Mouse (Mus musculus): ENCODE results near the gene Aldh3b3. TPM values are rescaled to one million over a fixed set of nuclear protein-coding genes. Genes with fewer than 3 reads are reported as not detected.
"Not testable (repeated sequence)": the region's sequence is repeated elsewhere in the genome, so short reads cannot be mapped to it uniquely, and the experiment has no call there.

The Aldh3b3 gene
- total RNA-seq, 2 experiments from 2014 or later = 0.60 to 1.1 TPM

DNA sequence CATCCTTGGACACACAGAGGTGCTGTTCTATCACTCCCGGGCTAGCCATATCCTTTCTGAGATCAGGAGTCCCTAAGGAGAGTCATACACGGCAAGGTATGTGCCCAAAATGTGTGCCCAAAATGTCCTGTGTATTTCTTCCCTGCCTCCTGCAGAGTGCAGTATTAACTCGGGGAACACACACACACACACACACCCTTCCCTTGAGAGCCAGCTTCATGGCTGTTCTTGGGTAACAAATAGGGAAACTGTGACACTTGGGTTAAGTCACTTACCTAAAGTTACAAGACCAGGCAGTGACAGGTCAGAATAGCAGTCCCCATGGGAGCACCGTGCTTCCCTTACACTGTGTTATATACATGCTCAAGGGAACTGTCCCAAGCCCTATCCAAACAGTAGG, 5.6 kb downstream of the Aldh3b3 start:
- intact Hi-C loops (cut with DNase I) = no loop called here

DNA sequence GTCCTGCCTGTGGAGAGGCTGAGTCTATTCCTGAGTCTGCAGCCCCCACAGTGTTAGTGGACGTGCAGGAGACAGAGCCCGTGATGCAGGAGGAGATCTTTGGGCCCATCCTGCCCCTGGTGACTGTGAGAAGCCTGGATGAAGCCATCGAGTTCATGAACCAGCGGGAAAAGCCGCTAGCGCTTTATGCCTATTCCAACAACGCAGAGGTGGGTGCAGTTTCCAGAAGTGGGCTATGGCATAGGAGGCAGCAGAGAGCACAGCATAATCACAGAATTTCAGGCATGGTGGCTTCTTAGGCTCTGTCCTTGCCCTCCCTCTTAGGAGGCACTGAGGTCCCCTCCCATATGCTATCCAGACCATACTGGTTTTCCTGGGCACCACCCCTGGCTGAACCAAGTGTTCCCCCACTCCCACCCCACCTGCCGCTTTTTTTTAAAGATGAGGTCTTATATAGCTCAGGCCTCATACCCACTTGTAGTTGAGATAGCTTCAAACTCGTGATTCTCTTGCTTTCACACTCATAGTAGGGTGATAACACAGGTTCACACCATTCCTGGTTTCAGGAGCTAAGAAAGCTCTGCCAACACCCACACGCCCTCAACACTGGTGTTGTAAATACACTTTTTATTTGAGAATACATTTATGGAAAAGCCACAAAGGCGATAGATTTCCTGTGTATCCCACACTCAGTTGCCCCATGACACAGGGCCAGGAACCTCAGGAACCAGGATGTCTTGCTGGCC, 8.1 kb downstream of the Aldh3b3 start:
- intact Hi-C loops (cut with DNase I) = no loop called here
- DNase-seq (ENCODE audit: low spot score) = no peak

More for the DNA sequence above, 5.6 kb downstream of the Aldh3b3 start:
- no peak for DNase-seq (ENCODE audit: low spot score)

DNA sequence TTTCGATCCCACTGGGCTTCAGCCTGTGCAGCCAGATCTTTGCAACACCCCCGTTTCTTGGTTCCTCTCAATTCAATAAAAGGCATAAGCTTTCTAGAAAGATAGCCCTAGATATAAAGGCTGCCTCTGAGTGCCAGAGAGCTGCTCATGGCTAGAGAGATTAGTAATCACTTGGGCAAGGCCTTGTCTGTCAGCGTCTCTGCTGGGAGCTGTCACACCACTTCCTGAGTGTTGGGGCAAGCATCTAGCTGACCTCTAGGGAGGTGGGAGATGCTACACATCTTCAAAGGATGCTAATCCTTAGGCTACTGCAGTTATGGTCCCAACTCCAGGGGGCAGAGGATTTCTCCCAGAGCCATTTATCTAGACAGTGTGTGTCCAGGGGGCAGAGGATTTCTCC, 8.8 kb downstream of the Aldh3b3 start:
- intact Hi-C loops (cut with DNase I) = no loop called here
- DNase-seq (ENCODE audit: low spot score) = no peak

DNA sequence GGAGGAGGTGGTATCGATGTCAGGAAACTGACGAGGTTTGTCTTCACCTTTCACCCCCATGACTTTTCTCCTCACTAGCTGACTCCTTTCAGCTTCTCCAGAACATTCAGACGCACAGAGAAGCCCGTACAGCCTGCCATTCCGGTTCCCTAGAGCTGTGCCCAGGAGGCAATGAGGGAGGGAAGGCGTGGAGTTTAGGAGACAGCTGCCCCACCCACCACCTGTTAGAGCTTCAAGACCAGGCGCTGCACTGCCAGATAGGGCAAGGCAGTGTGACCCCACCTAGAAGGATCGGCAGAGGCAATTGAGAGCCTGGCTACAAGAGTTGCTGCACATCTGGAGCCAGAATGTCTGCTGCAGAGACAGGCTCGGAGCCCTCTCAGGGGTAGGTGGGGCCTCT, 13.8 kb downstream of the Aldh3b3 start, which contains the start of gene Aldh3b2:
Gene Aldh3b2 (plus strand): TSS at position 100 of the 400 bp plus-strand sequence.
- intact Hi-C loops (cut with DNase I) = no loop called here
- DNase-seq (ENCODE audit: low spot score) = no peak

DNA sequence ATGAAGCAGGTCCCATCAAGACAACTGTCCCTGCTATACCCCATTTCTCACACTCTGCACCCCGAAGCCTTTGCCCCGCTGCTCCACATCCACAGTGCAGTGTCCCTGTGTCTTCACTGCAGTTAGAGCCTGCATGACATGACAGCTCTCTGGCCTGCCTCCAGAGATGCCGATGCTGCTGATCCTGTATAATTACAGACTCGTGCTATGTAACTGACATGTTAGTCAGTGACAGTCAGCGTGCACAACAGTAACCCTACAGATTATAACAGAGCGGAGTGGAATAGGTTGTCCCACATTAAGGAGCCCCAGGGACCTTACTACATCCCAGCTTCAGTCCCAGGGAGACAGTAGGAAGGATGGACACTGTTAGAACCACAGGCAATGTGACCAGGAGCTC, 16.2 kb downstream of the Aldh3b3 start:
- intact Hi-C loops (cut with DNase I); DNase-seq (ENCODE audit: low spot score): not testable (repeated sequence)

DNA sequence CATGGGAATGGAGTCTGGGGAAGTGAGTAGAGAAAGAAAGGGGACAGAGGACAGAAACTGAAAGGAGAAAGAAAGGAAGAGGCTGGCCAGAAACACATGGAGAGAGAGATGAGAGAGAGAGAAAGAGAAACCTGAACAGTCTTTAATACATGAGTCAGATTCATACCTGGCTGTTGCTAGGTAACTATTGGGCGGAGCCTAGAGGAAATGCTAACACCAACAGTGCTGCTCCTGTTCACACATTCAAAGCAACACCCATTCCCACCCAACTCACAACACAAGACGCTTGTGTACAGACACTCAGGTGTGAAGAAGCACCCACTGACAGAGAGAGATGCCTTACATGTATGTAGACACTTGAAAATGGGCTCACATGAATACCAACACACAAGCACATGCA, 17.4 kb downstream of the Aldh3b3 start:
- no peak for DNase-seq (ENCODE audit: low spot score)
- intact Hi-C loops (cut with DNase I) = no loop called here

DNA sequence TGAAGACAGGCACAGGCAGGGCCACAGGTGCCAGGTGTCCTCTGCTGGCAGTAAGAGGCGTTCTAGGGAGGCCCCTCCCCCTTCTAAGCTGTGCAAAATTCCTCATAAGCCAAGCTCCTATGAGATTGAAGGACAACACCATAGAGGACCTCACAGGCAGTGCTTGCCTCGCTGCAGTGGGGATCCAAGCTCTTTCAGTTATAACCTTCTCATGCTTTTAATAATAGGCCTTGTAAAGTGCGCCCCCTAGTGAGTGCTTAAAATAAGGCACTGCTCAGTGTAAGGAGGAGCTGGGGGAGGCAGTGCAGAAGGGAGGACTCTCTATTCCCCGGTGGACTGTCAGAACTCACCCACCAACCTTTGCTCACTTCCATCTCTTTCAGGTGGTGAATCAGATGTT, 21.9 kb downstream of the Aldh3b3 start:
- DNase-seq (ENCODE audit: low spot score) = no peak
- intact Hi-C loops (cut with DNase I) = loop anchor here (2.0 to 10.0 kb wide), 5 partner anchors 34 to 256 kb away; partner anchors contain the start of genes Chka and Kmt5b

DNA sequence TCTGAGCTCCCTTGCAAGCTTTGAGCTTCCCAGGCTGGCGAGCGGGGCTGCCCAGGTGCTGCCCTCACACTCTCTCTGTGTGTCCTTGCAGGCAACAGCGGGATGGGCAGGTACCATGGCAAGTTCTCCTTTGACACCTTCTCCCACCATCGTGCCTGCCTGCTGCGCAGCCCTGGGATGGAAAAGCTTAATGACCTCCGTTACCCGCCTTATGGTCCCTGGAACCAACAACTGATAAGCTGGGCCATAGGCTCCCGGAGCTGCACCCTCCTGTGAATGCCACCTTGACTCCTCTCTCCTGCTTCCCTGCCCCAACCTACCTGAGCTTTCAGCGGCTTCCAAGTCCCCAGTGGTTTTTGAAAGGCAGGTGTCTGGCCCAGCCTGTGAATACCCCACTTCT, 22.5 kb downstream of the Aldh3b3 start:
- intact Hi-C loops (cut with DNase I) = loop anchor here (2.0 to 10.0 kb wide), 5 partner anchors 34 to 256 kb away; partner anchors contain the start of genes Chka and Kmt5b
- no peak for DNase-seq (ENCODE audit: low spot score)

DNA sequence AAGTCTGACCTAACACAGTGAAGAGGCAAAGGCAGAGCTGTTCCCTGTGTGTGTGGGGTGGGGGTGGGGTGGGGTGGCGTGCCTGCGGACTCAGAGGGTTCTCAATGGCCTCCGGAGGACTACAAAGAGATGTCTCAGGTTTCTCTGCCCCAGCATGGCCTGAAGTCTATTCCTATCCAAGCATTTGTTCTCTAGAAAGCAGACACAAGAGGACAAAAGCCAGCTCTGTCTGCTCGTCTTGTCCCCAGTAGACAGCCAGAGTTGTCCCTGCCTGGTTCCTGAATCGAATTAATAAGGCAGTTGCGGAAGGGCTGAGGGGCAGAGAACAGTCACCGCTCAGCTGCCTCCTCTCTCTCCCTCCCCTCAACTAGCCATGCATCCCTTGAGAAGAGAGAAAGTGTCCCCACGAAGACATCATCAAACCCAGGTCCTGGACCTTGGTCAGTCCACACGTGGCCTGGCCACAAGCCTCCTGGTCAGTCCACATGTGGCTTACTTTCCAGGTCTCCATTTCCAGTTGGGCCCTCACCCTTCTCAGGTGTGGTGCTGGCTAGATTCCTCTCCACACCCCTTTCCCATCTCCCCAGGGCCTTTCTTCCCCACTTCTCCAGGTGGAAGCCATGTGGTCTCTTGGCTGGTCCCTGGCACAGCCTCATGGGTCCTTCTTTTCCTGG, 25.2 kb downstream of the Aldh3b3 start:
- intact Hi-C loops (cut with DNase I) = loop anchor here (5.0 to 10.0 kb wide), 4 partner anchors 91 to 259 kb away; partner anchors contain the start of genes Chka and Kmt5b
- DNase-seq (ENCODE audit: low spot score) = no peak

DNA sequence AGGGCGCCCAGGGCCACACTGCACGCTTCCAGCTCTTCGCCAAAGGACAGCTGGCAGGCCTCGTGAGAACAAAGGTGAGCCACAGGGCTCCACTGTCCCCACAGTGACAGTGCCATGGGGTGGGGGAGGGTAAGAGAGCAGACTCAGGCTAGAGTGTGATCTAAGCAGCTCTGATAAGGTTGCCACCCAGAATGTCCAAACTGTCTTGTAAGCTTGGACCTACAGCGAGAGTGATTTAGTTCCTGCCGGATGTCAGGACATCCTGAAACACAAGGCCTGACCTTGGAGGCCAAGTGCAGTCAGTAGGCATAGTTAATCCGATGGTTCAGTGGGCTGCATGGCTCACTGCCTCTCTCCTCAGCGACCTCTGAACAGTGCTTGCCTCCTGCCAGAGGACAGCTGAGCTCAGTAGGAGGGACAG, 26.8 kb downstream of the Aldh3b3 start:
- DNase-seq (ENCODE audit: low spot score) = no peak
- intact Hi-C loops (cut with DNase I) = loop anchor here (10.0 kb wide), 1 partner anchor 260 kb away; no protein-coding TSS in a partner anchor

DNA sequence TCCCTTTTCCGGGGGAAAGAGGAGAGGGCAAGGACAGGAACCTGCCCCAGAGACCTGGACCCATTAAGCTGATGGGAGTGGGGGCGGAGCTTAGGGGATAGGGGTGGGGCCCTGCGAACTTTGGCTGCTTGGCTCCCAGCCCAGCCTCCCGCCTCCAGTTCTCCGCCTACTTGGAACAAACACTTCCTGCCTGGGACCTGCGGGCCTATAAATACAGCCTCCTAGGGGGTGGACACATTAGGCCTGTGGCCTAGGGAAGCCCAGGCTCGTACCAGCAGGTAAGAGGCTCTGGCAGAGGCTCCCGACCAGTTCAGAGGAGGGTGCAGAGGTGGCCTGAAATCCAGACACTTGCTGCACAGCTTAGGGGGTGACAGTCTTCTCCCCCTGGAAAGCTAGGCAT, 27.9 kb downstream of the Aldh3b3 start, which contains the start of gene Acy3:
Gene Acy3 (plus strand): TSS at position 237 of the 400 bp plus-strand sequence.
- intact Hi-C loops (cut with DNase I) = loop anchor here (10.0 kb wide), 1 partner anchor 262 kb away; no protein-coding TSS in a partner anchor
- DNase-seq (ENCODE audit: low spot score) = peak; percentile 83

DNA sequence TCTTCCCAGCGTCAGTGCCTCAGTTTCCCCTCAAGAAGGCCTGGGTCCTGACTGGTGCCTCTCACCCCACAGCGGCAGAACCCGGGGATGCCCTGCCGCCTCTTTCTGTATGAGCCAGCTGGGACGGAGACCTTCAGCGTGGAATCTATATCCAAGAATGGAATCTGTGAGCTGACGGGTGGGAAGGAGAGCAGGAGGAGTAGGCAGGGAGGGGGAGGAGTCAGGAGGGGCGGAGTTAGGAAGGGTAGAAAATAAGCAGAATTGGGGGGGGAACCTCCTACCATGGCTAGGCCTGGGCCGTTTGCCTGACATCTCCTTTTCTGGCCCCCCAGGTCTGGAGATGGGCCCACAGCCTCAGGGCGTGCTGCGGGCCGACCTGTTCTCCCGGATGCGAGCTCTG, 29.6 kb downstream of the Aldh3b3 start:
- intact Hi-C loops (cut with DNase I) = loop anchor here (10.0 kb wide), 1 partner anchor 263 kb away; no protein-coding TSS in a partner anchor

DNA sequence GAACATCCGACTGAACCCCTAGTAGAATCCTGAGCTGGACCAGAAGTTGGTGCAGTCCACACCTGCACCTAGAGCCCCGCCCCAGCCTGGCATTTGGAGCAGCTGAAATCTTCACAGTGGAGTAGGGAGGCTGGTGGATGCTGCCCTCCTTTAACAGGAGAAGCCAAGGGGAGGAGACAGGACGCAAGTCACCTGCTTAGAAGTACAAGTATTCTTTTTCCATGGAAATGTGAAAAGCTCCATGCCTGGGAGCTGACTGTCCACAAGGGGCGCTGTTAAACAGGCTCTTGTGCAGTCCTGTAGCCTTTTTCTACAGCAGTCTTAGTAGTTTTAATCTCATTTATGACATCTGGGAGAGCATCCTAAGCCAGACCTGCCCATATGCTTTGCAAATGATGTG, 30.3 kb downstream of the Aldh3b3 start:
- DNase-seq (ENCODE audit: low spot score) = no peak
- intact Hi-C loops (cut with DNase I) = loop anchor here (10.0 kb wide), 1 partner anchor 264 kb away; no protein-coding TSS in a partner anchor

More for the DNA sequence above, 29.6 kb downstream of the Aldh3b3 start:
- DNase-seq (ENCODE audit: low spot score) = no peak

DNA sequence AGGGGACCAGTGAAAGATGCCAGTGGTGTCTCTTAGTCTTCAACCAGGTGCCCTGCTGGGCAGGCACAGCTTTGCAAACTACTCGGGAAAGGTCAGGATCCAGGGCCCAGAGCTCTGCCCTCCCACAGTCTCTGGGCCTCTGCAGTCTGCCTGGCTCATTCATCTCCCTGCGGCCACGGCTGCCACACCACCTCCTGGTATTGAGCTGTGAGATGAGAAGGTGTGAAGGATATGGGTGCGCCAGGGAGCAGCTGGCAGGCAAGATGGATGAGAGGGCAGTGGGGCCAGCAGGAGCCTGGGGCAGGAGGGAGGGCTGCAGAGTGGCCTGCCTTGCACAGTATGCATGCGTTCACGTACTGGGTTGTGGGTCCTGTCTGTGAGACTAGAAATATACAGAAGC, 32.4 kb downstream of the Aldh3b3 start:
- DNase-seq (ENCODE audit: low spot score) = no peak

DNA sequence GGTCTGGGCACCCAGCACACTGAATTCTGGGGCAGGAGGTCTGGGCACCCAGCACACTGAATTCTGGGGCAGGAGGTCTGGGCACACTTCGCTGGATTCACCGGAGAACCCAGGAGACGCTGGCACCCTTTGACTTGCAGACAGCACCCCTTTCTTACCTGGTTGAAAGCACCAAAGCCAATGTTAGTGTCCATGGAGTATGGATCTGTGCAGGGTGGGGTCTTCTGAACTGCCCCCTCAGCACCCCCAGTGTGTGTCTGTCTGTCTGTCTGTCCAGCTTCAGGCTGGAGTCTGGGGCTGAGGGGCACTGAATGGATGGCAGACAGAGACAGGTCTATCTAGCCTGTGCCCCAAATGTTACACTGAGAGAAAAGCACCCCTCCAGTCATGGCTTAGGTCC, 33.1 kb downstream of the Aldh3b3 start:
- no peak for DNase-seq (ENCODE audit: low spot score)
- intact Hi-C loops (cut with DNase I) = no loop called here

More for the DNA sequence above, 32.4 kb downstream of the Aldh3b3 start:
- intact Hi-C loops (cut with DNase I) = no loop called here

DNA sequence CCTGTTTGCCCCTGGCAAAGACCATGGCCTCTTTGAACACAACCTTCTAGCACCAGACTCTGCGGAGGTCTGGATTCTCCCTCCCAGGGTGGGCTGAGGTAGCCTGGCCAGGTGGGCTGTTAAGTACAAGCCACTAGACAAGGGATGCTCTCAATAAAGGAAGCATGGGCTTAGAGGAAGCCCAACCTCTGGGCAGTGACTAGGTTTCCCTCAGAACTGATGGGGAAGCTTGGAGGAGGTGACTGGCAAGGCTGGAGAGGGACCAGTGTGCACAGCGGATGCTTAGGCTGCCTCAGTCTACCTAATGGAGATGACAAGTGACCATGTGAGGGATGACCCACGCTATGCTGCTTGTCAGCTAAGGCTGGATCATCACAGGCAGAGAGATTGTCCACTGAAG, 33.5 kb downstream of the Aldh3b3 start:
- no peak for DNase-seq (ENCODE audit: low spot score)
- intact Hi-C loops (cut with DNase I) = no loop called here

DNA sequence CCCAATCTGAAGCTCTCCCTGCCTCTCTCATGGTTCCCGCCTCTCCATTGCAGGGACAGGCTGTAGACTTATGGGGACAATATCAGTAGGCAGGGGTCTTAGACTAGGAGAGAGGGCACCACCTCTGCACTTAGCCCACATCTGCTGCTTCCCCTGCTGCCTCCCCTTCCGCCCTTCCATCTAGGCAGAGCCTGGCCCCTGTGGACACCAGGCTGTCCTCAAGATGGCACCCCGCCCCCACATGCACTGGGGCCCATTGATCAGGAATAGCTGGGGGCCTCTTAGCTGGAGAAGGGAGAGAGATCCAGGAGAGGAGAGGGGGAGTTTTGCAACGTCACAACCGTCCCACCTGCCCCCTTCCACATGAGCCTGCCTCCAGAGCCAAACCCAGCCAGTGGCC, 34.0 kb downstream of the Aldh3b3 start, which contains the start of gene Tbx10:
Gene Tbx10 (plus strand): TSS at position 337 of the 400 bp plus-strand sequence.
- DNase-seq (ENCODE audit: low spot score) = no peak

DNA sequence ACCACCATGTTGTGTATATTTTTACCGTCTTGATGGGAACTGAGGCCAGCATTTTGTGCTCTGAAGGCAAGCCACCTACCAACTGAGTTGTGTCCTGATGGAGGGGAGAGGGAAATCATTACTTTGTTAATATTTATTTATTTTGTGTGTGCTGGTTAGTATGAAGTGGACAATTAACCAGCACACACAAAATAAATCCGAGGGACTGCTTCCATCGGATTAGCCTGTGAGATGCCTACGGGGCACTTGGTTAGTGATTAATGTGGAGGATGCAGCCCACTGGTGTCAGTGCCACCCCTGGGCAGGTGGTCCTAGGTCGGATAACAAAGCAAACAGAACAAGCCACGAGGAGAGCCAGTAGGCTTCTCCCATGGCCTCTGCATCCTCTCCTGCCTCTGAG, 36.5 kb downstream of the Aldh3b3 start:
- no peak for DNase-seq (ENCODE audit: low spot score)
- intact Hi-C loops (cut with DNase I) = no loop called here

More for the DNA sequence above, 34.0 kb downstream of the Aldh3b3 start, which contains the start of gene Tbx10:
- intact Hi-C loops (cut with DNase I) = no loop called here

DNA sequence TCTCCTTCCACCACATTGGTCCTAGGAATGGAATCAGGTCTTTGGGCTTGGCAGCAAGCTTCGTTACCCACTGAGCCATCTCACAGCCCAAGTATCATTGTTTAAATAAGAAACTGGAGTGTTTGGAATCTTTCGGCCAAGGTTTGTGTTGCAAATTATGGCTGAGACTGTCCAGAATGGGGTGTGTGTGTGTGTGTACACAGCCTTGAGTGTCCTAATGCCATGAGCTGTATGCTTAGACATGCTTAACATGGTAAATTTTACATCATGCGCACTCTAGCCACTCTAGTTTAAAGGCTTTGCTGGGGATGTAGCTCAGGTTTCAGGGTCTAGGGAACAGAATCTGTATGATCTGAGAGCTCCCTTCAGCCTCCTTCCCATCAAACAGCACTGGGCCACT, 37.1 kb downstream of the Aldh3b3 start:
- DNase-seq (ENCODE audit: low spot score) = no peak
- intact Hi-C loops (cut with DNase I) = no loop called here

DNA sequence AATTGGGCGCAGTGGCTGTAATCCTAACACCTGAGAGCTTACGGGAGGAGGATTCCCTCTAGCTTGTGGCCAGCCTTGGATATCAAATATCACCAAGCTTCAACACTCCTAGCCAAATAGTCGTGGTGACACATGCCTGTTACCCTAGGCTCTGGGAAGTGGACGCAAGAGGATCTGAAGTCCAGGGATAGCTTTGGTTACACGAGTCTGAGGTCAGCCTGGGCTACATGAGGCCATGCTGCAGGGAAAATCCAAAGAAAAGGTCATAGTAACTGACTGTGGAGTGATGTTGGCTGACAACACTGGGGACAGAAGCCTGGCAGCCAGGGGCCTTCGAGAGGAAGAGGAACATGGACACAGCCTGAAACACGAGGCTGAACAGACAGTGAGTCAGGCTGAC, 37.7 kb downstream of the Aldh3b3 start:
- no peak for DNase-seq (ENCODE audit: low spot score)
- intact Hi-C loops (cut with DNase I) = no loop called here

DNA sequence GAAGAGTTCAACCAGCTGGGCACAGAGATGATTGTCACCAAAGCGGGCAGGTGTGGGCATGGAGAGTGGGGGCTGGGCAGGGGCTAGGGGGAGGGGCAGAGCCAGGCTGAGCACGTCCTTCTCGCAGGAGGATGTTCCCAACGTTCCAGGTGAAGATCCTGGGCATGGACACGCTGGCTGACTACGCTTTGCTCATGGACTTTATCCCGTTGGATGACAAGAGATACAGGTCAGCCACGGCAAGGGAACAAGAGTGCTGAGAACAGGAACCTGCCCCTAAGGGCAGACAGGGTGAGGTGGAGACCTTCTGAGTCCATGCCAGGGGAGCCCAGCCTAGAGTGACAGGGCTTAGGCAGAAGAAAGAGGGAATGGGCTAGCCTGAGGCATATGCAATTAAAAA, 38.3 kb downstream of the Aldh3b3 start:
- DNase-seq (ENCODE audit: low spot score) = no peak
- intact Hi-C loops (cut with DNase I) = no loop called here
